Mouse (Mus musculus) G1E (cell line): ENCODE data around the gene Sypl2.

ENCODE experiments used
- CTCF ChIP-seq: IDR thresholded peaks from 2 replicates; pipeline ENCODE4 v1.5.1; 2012; ENCODE audit warnings: low read depth, low read length, inconsistent platforms, mixed read lengths
- POLR2AphosphoS5 ChIP-seq: IDR thresholded peaks from 2 replicates; pipeline ENCODE4 v1.6.1; 2012; ENCODE audit warnings: low read depth, low read length, inconsistent platforms; ENCODE audit not compliant: insufficient replicate concordance
- TAL1 ChIP-seq: conservative IDR thresholded peaks from 2 replicates; pipeline ENCODE4 v1.6.1; 2012; ENCODE audit warnings: low read depth, low read length, inconsistent platforms, mixed read lengths

DNA sequence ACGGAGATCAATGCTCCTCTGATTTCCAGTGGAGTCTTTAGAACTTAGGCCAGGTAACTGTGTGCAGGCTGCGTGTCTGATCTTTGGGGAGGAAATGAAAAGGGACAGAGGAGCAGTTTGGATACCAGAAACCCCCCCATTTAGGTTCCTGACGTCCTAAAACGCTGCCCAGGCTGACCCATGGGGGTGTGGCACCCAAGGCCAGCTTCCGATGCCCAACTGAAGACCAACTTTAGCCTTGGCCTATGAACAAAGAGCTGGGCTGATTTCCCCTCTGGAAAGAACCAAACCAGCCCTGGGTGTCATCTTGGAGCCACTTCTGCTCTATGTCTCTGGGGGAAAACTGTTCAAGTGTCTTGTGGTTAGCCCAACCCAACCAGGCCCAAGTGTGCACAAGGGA lies 62.4 kb downstream of the Sypl2 start:
- TF ChIP-seq CTCF (no peak), TAL1 (no peak), POLR2AphosphoS5 (no peak)
